Mouse (Mus musculus): ENCODE results near the gene Phf2.
"Not testable (repeated sequence)": the region's sequence is repeated elsewhere in the genome, so short reads cannot be mapped to it uniquely, and the experiment has no call there.

Gene Phf2

DNA sequence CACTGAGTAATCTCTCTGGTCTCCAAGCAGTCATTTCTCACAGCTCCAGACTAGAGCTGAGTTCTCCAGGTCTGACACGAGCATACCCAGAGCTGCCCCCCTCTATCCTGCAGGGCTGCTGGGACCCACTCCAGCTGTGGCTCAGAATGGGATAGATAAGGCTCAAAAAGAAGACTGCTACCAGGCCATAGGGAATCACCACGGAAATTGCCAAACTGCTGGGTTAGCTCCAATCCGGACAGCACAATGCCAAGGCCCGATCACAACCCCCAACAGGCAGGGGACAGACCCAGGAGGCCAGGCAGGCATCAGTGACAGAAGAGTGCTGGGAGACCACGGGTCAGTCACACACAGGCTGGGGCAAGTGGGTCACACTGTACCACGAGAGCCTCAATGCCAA lies 12.9 kb downstream of the Phf2 start:
- no peak for DNase-seq (ENCODE audit: low read depth, low spot score)

DNA sequence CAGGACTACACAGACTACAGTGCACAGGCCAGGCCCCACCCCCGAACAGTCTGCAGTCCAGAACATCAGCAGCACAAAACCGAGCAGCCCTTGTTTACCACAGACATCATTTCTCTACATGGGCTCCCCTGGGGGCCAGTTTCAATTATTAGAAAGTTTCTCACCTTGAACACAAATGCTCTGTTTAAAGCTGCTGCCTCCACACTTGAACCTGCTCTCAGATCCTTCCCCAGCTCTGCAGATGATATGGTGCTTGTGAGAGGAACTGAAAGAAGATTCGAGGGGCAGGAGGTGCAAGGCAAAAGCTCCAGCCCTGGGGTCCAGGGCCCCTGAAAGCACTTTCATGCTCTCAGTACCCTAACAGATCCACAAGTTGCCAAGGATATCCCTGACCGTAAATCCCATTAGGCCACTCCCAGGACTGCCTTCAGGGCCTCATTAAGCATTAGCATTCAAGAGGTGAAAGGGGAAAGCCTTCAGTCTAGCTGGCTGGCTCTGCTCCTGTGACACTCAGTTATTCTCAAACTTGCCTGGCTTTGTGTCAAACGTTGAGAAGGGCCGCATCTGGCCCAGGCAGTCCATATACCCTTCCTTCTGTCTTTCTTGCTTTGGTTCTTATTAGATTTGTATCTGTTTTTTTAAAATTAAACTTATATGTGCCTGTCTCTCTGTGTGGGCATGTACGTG lies 13.5 kb downstream of the Phf2 start:
- DNase-seq (ENCODE audit: low read depth, low spot score): no peak

DNA sequence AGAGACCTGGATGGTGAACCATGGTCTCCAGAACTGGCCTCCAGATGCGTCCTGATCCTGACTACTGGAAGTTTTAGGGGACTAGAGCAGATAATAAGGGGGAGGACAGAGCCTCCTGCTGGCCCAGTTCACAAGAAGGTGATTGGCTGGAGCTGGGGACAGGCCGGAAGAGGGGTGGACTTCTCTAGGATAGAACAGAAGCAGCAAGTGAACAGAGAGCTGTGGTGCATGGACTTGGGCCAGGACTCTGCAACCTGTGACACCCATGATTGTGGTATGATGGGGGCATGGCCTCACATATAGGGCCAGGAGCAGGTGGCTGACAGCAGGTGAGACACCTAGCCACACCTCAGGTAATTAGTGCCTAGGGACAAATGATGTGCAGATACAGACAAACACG lies 17.0 kb downstream of the Phf2 start:
- DNase-seq (ENCODE audit: low read depth, low spot score): no peak

DNA sequence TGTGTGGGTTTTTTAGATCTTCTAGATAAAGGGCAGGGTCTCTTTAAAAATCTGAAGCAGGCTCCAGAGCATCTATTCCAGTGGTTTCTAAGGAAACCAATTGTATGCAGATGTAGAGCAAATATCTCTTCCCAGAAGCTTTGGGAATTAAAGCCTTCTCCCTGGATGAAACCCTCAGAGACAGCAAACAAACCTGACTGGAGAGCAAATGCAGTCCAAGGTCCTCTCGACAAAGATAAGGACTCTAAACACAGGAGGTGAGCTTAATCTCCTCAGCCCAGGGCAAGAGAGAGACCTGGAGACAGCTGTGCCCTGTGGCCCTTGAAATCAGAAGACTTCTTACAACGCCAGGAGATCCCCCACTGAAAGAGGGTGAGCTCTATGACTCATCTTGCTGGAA lies 17.4 kb downstream of the Phf2 start:
- no peak for DNase-seq (ENCODE audit: low read depth, low spot score)

DNA sequence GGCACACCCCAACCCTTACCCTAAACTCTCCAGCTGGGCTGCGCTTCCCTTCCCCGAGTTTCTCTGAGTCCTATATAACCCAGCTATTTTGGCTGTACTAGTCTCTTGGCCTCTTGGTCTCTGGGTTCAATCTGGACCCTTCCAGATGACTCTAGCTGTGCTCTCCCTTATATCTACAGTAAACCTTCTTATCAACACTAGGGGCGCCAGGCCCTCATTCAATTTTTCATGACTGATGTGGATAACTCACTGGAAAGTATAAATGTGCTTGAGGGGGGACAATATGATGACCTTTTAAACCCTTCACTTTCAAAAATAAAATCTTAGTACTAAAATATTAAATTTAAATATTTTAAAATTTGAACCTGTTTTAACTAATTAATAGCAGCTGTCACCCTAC lies 18.1 kb downstream of the Phf2 start:
- DNase-seq (ENCODE audit: low read depth, low spot score): no peak

DNA sequence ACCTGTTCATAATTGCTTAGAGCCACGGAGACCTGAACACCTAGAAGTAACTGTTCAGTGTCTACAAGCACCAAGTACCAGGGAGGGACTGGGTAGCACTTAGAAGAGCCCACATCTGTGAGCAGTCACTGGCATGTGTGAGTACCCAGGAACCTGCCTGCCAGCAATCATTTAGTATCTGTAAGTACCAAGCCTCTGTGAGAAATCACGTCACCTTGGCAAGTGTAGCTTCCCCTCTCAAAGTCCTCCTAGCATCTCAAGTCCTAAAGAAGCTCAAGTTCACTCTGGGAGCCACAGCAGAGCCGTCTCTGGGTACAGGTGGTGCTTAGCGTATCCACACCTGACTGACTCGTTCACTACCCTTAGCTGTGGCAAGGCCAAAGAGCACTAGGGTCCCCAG lies 19.2 kb downstream of the Phf2 start:
- no peak for DNase-seq (ENCODE audit: low read depth, low spot score)

DNA sequence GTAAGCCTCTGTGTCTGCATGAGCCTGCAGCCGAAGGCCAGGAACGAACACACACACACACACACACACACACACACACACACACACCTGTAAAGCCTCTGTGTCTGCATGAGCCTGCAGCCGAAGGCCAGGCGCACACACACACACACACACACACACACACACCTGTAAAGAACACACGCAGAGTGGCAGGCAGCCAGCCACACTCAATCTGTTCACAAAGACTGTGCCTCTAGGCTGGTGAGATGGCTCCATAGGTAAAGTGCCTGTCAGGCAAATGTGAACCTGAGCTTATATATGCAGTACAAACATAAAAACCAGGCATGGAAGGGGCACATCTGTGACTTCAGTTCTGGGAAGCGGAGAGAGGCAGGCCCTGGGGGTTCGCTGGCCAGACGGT lies 20.1 kb downstream of the Phf2 start:
- DNase-seq (ENCODE audit: low read depth, low spot score): no peak

DNA sequence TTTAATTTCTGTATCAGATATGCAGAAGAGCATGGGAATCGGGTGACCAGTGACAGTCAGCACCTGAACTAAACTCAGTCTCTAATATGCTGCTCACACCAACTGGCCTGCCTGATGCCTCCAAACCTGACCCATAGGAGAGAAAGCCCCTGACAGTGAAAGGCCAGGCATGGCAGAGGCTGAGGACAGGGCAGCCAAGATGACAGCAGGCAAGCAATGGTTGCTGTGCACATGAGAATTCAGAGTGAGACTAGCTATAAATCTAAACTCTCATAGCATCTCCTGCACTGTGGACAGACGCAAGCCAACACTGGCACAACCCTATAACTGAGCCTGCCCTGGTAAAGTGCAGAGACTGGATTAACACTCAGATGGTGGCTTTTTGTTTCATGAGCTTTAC lies 20.6 kb downstream of the Phf2 start:
- DNase-seq (ENCODE audit: low read depth, low spot score): no peak

DNA sequence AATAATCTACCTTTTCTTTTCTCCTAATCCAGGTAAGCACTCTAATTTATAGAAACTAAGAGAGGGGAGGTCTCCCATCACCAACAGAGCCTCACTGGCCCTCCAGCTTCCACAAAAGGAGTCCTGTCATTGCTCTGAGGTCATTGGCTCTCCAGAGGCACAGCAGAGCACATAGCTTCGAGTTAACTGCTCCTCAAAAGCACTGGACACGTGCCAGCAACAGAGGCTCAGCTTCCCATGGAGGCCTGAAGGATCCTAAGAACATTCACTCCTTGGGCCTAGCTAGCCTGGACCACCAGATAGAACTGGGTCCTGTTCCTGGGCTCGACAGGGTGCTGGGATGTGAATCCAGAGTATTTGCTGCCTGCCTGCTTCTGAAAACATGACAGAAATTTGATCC lies 21.8 kb downstream of the Phf2 start:
- DNase-seq (ENCODE audit: low read depth, low spot score): no peak

DNA sequence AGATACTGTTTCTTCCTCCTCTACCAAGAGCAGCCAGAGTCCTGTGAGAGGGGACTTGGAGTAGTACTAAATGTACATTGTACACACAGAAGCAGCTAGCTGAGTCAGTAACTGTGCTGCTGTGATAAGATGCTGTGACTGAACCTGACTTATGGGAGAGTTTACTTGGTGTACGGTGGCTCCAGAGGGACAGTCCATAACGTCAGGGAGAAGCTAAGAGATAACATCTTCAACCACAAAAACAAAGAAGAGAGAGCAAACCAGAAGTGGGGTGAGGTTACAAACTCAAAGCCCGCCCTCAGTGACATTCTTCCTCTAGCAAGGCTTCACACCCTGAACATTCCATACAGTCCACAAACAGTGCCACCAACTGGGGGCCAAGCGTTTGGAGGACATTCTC lies 25.6 kb downstream of the Phf2 start:
- DNase-seq (ENCODE audit: low read depth, low spot score): no peak

DNA sequence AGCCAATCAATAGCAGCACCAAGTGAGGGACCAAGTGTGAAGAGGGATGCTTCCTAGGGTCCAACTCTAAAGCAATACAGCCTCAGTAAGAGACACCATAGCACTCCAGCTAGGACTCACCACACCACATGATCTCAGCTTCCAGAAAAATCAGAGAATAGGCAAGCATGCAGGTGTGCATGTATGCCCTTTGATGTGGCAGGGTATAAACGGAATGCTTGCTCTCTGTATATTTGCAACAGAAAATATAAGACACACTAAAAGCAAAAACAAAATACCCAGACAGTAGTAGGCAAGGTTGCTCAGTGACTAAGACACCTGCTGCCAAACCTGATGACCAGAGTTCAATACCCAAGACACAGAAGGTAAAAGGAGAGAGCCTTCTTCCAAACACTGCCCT lies 27.4 kb downstream of the Phf2 start:
- DNase-seq (ENCODE audit: low read depth, low spot score): no peak

DNA sequence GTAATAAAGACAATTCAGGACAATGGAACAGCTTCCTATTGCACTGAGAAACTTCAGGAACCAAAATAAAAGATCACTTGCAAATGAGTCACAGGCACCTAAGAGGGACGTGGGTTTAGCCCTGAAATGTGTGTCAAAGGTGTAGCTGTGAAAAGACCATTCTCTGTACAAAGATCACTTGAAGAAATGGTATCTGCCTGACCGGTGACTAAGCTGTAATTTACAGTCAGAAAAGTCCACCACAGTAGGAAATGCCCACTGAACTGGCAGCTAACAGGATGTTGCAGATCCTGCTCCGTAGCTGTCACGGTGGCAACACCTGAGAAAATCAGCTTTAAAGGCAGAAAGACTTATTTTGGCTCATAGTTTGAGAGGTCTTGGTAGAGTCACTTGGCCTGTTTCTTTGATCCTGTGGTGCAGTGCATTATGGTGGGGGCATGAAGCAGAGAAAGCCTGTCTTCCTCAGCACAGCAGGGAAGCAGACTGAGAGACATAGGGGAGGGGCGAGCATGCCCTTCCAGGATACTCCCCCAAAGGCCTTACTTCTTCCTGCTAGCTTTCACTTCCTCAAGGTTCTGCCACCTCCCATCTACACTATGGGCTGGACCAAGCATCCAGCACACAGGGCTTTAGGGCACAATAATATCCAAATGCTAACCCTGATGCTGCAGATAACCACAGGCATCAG lies 28.9 kb downstream of the Phf2 start:
- no peak for DNase-seq (ENCODE audit: low read depth, low spot score)

DNA sequence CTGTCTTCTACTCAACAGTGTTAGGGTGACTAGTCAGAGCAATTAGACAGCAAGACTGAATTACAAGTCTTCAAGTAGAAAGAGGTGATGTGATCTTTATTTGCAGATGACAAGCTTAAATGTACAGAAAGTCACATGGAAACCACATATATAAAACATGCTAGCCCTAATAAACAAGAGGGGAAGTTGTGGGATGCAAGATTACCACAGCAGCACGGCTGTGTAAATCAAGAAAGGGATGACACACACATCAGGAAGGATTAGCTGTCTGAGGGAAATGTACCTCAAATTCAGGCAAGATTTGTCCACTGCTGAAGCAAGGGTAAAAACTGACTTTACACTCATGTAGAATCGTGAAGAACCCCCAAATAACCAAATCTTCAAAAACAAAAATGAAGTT lies 32.6 kb downstream of the Phf2 start:
- DNase-seq (ENCODE audit: low read depth, low spot score): no peak

DNA sequence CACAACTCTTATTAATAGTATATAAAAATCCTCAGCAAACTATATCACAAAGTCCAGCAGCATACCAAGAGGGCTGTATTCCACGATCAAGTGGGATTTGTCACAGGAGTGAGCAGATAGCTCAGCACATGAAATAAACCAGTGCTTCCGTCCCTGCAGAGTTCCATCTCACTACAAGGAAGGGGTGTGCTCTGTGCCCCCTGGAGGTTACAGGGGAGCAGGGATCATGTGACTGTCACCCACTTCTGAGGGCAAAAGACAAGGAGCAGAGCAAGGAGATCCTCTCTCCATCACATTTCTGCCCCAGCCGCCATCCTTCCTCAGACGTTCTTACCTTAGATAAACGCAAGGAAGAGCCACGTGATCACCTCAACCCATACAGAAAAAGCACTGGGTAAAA lies 33.4 kb downstream of the Phf2 start:
- no peak for DNase-seq (ENCODE audit: low read depth, low spot score)

DNA sequence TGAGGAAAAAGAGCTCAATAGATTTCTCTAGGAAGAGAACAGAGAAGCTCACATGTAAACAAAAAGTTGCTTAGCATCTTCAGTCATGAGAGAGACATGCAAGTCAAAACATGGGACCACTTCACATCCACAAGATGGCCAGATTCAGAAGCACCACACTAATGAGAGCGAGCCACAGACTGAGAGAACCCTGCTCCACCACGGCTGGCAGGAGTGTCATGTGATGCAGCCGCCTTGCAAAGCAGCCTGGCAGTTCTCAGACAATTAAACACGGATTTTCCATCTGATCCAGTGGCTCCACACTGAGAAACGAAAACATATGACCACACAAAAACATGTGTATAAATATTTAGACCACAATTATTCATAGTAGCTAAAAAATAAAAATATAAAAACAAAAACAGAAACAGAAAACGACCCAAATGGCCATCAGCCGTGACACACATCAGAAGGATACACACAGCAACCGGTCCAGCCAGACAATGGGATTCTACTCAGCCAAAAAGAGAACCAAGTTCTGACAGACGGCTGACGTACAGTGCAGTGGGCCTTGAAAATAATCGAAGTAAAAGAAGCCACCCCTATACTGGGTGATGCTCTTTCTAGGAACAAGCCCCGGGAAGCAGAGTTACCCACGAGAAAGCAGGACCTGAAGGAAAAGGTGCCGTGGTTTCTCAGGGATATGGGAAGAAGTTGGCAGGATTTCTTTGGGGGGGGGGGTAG lies 40.2 kb downstream of the Phf2 start:
- no peak for DNase-seq (ENCODE audit: low read depth, low spot score)

DNA sequence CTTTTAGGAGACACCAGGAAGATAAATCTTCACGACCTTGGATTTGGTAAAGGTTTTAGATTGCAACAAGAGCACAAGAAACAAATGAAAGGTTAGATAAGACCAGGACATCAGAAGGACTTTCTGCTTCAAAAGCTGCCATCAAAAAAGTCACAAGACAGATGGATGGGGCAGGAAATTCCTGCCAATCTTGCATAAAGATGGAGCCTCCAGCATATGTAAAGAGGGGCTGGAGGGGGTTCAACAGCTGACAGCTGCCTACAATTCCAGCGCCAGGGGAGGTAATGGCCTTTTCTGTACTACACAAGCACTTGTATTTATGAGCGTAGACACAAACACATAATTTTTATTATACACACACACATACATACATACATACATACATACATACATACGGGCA lies 41.1 kb downstream of the Phf2 start:
- DNase-seq (ENCODE audit: low read depth, low spot score): no peak

DNA sequence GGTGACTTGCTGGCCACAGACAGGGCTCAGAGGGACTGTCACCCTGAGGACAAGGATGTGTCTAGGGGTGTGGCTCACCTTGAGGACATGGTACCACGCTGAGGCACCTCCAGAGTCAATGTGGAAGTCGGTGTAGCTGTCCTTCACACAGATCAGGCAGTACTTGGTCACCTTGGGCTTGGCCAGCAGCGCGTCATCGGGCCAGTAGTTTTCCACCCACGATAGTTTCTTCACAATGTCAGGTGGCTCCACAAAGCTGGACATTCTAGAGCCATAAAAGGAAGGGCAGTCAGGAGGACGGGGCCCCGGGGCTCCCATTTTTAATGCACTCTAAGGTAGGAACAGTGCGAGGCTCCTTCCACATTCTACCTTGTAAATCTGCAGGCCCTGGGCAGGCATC lies 48.0 kb downstream of the Phf2 start:
- DNase-seq (ENCODE audit: low read depth, low spot score): no peak

DNA sequence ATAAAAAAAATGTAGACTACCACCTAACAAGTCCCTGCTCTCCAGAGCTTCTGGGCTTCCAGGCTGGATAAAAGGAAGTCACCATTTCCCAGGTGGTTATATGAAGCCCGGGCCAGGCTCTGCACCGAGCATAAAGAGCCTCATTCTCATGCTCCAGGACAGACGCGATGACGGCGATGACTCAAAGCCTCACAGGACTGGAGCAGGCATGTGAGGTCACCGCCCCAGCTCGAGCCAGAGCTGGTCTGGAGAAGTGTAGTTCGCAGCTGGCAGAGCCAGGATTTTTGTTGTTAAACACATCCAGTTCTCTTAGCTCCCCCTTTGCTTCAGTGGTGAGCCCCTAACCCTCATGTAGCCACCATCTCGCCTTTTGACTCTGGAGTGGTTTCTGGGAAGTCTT lies 48.6 kb downstream of the Phf2 start:
- DNase-seq (ENCODE audit: low read depth, low spot score): no peak

DNA sequence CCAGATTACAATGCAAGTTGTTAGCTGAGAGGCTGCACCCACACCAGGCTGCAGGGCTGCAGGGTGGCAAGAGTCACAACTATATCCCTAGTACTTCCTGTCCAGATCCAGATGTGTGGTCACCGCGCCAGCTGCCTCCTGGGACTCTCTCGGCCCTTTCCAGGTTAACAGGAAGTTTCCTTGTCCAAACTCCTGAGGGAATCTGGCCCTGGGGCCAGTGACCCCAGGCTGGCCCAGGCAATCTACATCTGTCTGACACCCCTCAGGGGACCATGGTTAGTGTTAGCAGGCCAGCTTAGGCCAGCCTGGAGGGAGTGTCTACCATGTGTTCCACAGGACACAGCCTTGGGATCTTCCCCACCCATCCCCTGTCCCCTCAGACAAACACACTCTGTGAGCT lies 51.8 kb downstream of the Phf2 start:
- DNase-seq (ENCODE audit: low read depth, low spot score): no peak

DNA sequence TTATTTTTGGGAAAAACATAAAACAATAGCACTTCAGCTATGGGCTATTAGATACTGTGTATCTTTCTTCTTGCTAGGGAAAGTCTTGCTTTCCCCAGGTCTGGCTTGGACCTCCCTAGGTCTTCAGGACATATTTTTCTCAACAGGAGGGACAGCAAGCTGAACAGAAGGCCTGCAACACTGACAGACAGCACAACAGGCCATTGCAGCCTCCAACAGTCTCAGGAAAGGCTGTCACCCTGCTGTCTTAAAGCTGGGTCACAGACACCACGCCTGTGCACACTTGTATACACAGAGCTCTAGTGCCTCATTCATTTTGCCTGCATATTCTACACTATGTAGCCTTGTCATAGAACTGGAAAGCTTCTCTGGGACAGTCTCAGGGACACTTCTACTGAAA lies 56.5 kb downstream of the Phf2 start:
- DNase-seq (ENCODE audit: low read depth, low spot score): no peak

DNA sequence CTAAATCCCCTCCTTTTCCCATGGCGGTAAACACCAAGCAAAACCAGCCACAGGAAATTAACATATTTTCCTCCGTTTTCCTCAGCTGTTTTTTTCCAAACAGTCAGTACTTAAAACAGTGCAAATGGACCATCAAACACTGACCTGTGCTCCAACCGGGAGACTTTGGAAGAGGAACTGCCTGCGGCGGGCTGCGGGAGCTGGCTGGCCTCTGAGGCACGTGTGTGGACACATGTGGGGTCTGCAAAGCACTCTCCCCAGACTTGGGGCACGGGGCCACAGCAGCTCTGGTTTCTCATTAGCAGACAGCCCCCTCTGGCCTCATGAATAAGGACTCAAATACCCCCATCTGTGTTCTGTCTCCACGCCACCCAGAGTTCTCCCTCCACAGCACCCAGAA lies 59.9 kb downstream of the Phf2 start:
- DNase-seq (ENCODE audit: low read depth, low spot score): no peak

DNA sequence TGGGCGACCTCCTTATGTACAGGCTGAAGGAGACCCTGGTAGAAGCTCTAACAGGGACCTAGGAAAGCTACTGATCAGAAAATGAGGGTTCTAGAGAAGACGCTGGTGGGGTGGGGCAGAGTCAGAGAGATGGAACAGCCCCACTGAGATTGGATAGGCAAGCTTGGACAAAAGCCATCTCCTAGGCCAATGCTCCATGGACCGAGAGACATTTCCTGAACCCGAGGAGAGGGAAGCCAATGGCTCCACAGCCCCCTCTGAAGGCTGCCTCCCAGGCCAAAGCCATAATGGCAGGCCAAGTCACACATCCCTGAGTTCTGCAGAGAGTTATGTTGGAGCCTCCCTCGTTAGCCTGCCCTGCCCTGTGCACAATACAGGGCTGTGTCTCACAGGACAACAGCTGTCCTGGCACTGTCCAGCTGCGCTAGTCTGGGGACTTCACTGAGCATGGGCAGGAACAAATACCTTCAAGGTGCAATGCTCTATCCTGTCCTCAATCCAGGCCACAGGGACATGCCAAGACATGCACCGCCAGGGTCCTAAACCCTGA lies 60.6 kb downstream of the Phf2 start:
- no peak for DNase-seq (ENCODE audit: low read depth, low spot score)

DNA sequence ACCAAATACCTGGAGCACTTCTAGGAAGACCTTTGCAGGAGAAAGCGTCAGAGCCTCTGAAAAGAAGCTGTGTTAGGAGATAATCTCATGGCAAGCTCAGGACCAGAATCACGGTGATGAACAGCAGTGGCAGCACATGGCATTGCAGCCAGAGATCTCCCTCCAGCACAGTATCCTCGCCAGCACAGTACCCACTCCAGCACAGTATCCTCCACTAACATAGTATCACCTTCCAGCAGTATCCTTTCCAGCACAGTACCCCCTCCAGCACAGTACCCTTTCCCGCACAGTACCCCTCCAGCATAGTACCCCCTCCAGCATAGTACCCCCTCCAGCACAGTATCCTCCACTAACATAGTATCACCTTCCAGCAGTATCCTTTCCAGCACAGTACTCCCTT lies 61.3 kb downstream of the Phf2 start:
- DNase-seq (ENCODE audit: low read depth, low spot score): not testable (repeated sequence)

Measured in retina, adult 2 months (tissue).